Comparison of ENCODE assay signal across 12 mouse cellular contexts in genomic region chr19:43498874-43499273, GRCm38 (mm10). TPM values are rescaled to one million over a fixed set of nuclear protein-coding genes. Genes with fewer than 3 reads are reported as not detected.
DNase-seq lines count a peak whose midpoint lies in the region; ATAC-seq and TF ChIP-seq lines count a peak whose summit lies in the region.
"Had no signal": no experiment of that assay in that cellular context is flagged by ENCODE, and none has a peak within 500 bp of the region (broad histone marks: within the 10 kb centered on the region; RNA-seq: fewer than 3 reads in every experiment).

No protein-coding gene starts in this region.

- intact Hi-C loops in heart, postnatal 10 days (cut with DNase I), result loop anchor here (2.0 kb wide), 1 partner anchor 156 kb away; no protein-coding TSS in a partner anchor

- H3K27ac ChIP-seq in heart, postnatal 0 days (ENCODE audit: low read depth), result peak overlapping the region; percentile 13
- H3K27ac ChIP-seq in CH12.LX (ENCODE audit: insufficient read depth, low read depth) (no peak overlapping the region), ES-E14 (ENCODE audit: insufficient read depth, low read depth, low read length, poor library complexity, severe bottlenecking) (peak overlapping the region; percentile 94)
- H3K27ac ChIP-seq: liver, embryonic 13.5 days; midbrain, embryonic 10.5 days had no signal

- TF ChIP-seq RAD21 in CH12.LX (IDR thresholded peaks at IDR 0.05; ENCODE audit: low read depth, low read length), result no peak

- TF ChIP-seq CTCF in heart, postnatal 0 days (IDR thresholded peaks at IDR 0.05; ENCODE audit: low read depth), result no peak
- no peak for TF ChIP-seq CTCF in CH12.LX (conservative IDR thresholded peaks at IDR 0.05 in 1 of 2, IDR thresholded peaks at IDR 0.05 in 1 of 2; ENCODE audit: low read depth in 2 of 2, low read length in 2 of 2)

- H3K9ac ChIP-seq in heart, postnatal 0 days (replicated peaks; ENCODE audit: low read depth, low read length), result no peak overlapping the region
- no peak overlapping the region for H3K9ac ChIP-seq in CH12.LX (ENCODE audit: insufficient read depth, low read depth)
- no peak overlapping the region for H3K9ac ChIP-seq in ES-E14 (ENCODE audit: insufficient read depth, low read depth, low read length, poor library complexity, severe bottlenecking)
- H3K9ac ChIP-seq: liver, embryonic 13.5 days had no signal

- peak; percentile 57; the same call in 1 of the 2 replicates for ATAC-seq in heart, postnatal 0 days (ENCODE audit: insufficient read depth, low read depth)

- dilution Hi-C loops in CH12.LX (cut with MboI; ENCODE audit: extremely low pct_ligation_motif_present, extremely low pct_unique_long_range_greater_than_20kb, low sequenced_read_pairs), result no loop called here

- 67% methylated on average over 7 of the region's 7 CpGs for WGBS in heart, postnatal 0 days

- no peak for TF ChIP-seq EP300 in heart, postnatal 0 days (IDR thresholded peaks at IDR 0.05; ENCODE audit: low read depth)
- no peak for TF ChIP-seq EP300 in CH12.LX (IDR thresholded peaks at IDR 0.05; ENCODE audit: low read length)

- no peak overlapping the region for H3K4me3 ChIP-seq in heart, postnatal 0 days (ENCODE audit: low read depth, low read length)
- no peak overlapping the region for H3K4me3 ChIP-seq in CH12.LX (replicated peaks in 1 of 3; ENCODE audit: low read depth in 2 of 3, low read length in 2 of 3, poor library complexity in 1 of 3)
- H3K4me3 ChIP-seq in ES-E14 (ENCODE audit: insufficient read depth in 1 of 2, low read depth in 1 of 2, low read length in 2 of 2, poor library complexity in 1 of 2, severe bottlenecking in 1 of 2), result no peak overlapping the region
- H3K4me3 ChIP-seq: liver, embryonic 13.5 days; midbrain, embryonic 10.5 days had no signal

- TF ChIP-seq POLR2A in CH12.LX (IDR thresholded peaks at IDR 0.05; ENCODE audit: low read depth, low read length), result no peak

- no peak overlapping the region for H3K4me2 ChIP-seq in heart, postnatal 0 days (ENCODE audit: low read depth, low read length)
- H3K4me2 ChIP-seq in CH12.LX (ENCODE audit: insufficient read depth, low read depth, poor library complexity, severe bottlenecking), result no peak overlapping the region
- H3K4me2 ChIP-seq: liver, embryonic 13.5 days had no signal

- no peaks in the 10 kb centered on the region for H3K4me1 ChIP-seq in heart, postnatal 0 days (ENCODE audit: control insufficient read depth, insufficient read depth)
- H3K4me1 ChIP-seq in CH12.LX (ENCODE audit: control insufficient read depth in 1 of 2, insufficient read depth in 2 of 2), result peaks cover 4 to 16% of the 10 kb centered on the region in 2 experiments
- H3K4me1 ChIP-seq in ES-E14 (ENCODE audit: control insufficient read depth in 2 of 2, insufficient read depth in 2 of 2, low read length in 2 of 2, poor library complexity in 1 of 2), result peaks cover 11 to 26% of the 10 kb centered on the region in 2 experiments

- in situ Hi-C loops in CH12.LX (cut with MboI; ENCODE audit: low pct_ligation_motif_present, low pct_unique_long_range_greater_than_20kb, low sequenced_read_pairs), result no loop called here
- in situ Hi-C loops in ES-E14 (cut with MboI; ENCODE audit: low sequenced_read_pairs in 2 of 2, unreplicated experiment in 2 of 2), result no loop called here

- H3K79me2 ChIP-seq in CH12.LX (replicated peaks; ENCODE audit: control insufficient read depth, extremely low read depth, insufficient read depth, poor library complexity, severe bottlenecking), result no peaks in the 10 kb centered on the region

- 0 out of 2 replicates have a peak, but pooled peaks cover 4% of the 10 kb centered on the region for H3K27me3 ChIP-seq in heart, postnatal 0 days (ENCODE audit: control insufficient read depth, insufficient read depth, low read length)
- no peaks in the 10 kb centered on the region for H3K27me3 ChIP-seq in CH12.LX (replicated peaks)
- H3K27me3 ChIP-seq: liver, embryonic 13.5 days had no signal

- DNase-seq in heart, postnatal 0 days (ENCODE audit: low spot score), result peak; percentile 29
- DNase-seq in heart, postnatal 4 days, result no peak
- DNase-seq in CH12.LX (ENCODE audit: extremely low read depth) (no peak), ES-E14 (ENCODE audit: low read depth, low spot score) (peak; percentile 77)
- peak; percentile 52 to 57 for DNase-seq in heart, postnatal 10 days
- DNase-seq in frontal cortex, adult 2 months (ENCODE audit: extremely low spot score in 1 of 2, low spot score in 1 of 2), result no peak
- DNase-seq in right cerebral cortex, postnatal 10 days (ENCODE audit: low spot score in 2 of 2), result no peak
- DNase-seq: adrenal gland, adult 2 months; cerebellum, postnatal 10 days; liver, embryonic 13.5 days; right cerebral cortex, postnatal 14 days had no signal

- H3K36me3 ChIP-seq in heart, postnatal 0 days (replicated peaks; ENCODE audit: control insufficient read depth, insufficient read depth, low read length), result peaks cover 53% of the 10 kb centered on the region
- H3K36me3 ChIP-seq in CH12.LX (replicated peaks in 1 of 2; ENCODE audit: control insufficient read depth in 1 of 2, insufficient read depth in 1 of 2, low read length in 1 of 2) (peaks cover 42 to 55% of the 10 kb centered on the region in 2 experiments), ES-E14 (ENCODE audit: control insufficient read depth, insufficient read depth, low read length, poor library complexity, severe bottlenecking) (peaks cover 33% of the 10 kb centered on the region)

- H3K9me3 ChIP-seq in heart, postnatal 0 days (replicated peaks; ENCODE audit: control insufficient read depth, low read length), result no peaks in the 10 kb centered on the region
- H3K9me3 ChIP-seq in CH12.LX (replicated peaks; ENCODE audit: low read length) (peaks cover 5% of the 10 kb centered on the region), ES-E14 (ENCODE audit: control insufficient read depth, insufficient read depth, low read depth, low read length) (no peaks in the 10 kb centered on the region)
- H3K9me3 ChIP-seq: liver, embryonic 13.5 days; midbrain, embryonic 10.5 days had no signal

TF ChIP-seq in CH12.LX, 34 proteins besides CTCF, POLR2A, EP300 and RAD21:
- TF ChIP-seq MEF2A (IDR thresholded peaks at IDR 0.05; ENCODE audit: borderline replicate concordance, low read depth, low read length) (no peak), POLR2AphosphoS2 (IDR thresholded peaks at IDR 0.05; ENCODE audit: low read depth, low read length) (peak; percentile 56; the same call in 1 of the 2 replicates), ZMIZ1 (IDR thresholded peaks at IDR 0.05; ENCODE audit: low read depth, low read length) (no peak)
TF ChIP-seq in CH12.LX: peak in this region for 1.

TF ChIP-seq in ES-E14, 5 proteins besides CTCF, POLR2A, EP300 and RAD21:
- TF ChIP-seq ZC3H11A (IDR thresholded peaks at IDR 0.05; ENCODE audit: borderline replicate concordance, low read depth, low read length), result no peak

RNA-seq across cellular contexts. Expression of gene Got1, which starts 25.5 kb away (rescaled TPM):
- 344 and 375 TPM in 2 replicates for total RNA-seq in heart, postnatal 0 days (2014; rRNA removed; ENCODE audit: low replicate concordance)
- 394 and 404 TPM in 2 replicates for polyA plus RNA-seq in heart, postnatal 0 days (2015; fragmentation: Nextera tagmentation; extraction: Ambion mirVana)
- 100 to 1,000 TPM; 341 to 353 TPM for total RNA-seq in heart, postnatal 4 days (2021)
- total RNA-seq in CH12.LX (2012; rRNA removed) (122 and 131 TPM in 2 replicates), CH12.LX (2014; rRNA removed) (164 and 176 TPM in 2 replicates), ES-E14 (2012; rRNA removed) (77.3 and 81.8 TPM in 2 replicates)
- polyA plus RNA-seq in CH12.LX (2012; ENCODE audit: insufficient read length, low read depth), result 214 and 228 TPM in 2 replicates
- 100 to 1,000 TPM; 438 to 489 TPM for total RNA-seq in heart, postnatal 10 days (2021)
- polyA plus RNA-seq in frontal cortex, adult 2 months (2012; rRNA removed), result 333 and 348 TPM in 2 replicates

RNA-seq across cellular contexts. Expression of gene Cnnm1, which starts 58.6 kb away (rescaled TPM):
- total RNA-seq in heart, postnatal 0 days (2014; rRNA removed; ENCODE audit: low replicate concordance), result 0.12 TPM in 1 of 2 replicates, not detected in the other
- polyA plus RNA-seq in heart, postnatal 0 days (2015; fragmentation: Nextera tagmentation; extraction: Ambion mirVana), result 0.03 TPM in 1 of 2 replicates, not detected in the other
- under 1 TPM; 0.10 to 0.11 TPM for total RNA-seq in heart, postnatal 4 days (2021)
- total RNA-seq in CH12.LX (2012; rRNA removed) (not detected in 2 replicates), CH12.LX (2014; rRNA removed) (not detected in 2 replicates), ES-E14 (2012; rRNA removed) (2.6 TPM in 2 replicates)
- not detected in 2 replicates for polyA plus RNA-seq in CH12.LX (2012; ENCODE audit: insufficient read length, low read depth)
- under 1 TPM; 0.05 to 0.37 TPM for total RNA-seq in heart, postnatal 10 days (2021)
- 47.0 and 49.4 TPM in 2 replicates for polyA plus RNA-seq in frontal cortex, adult 2 months (2012; rRNA removed)

Comparison
In these comparisons a context has a peak if more than half of its experiments do, and no peak if none do; other contexts are left out.
1. DNase-seq: peak in heart, postnatal 0 days (single experiment), ES-E14 (single experiment) and heart, postnatal 10 days (2 of 2); none in heart, postnatal 4 days (single experiment), CH12.LX (single experiment), frontal cortex, adult 2 months (0 of 2) and right cerebral cortex, postnatal 10 days (0 of 2).